Mouse (Mus musculus) liver, embryonic 14.5 days (tissue): ENCODE results near the gene Nrros. TPM values are rescaled to one million over a fixed set of nuclear protein-coding genes. Genes with fewer than 3 reads are reported as not detected.
A peak's percentile ranks its signal among the peaks of the same experiment; 100 is the strongest.

Experiments used
- ATAC-seq: fragments of 200-750 bp; cut with Nextera tagmentation; 2 replicates; pipeline ENCODE4 v1.8.0; 2017; ENCODE audit warnings: moderate number of reproducible peaks, mild to moderate bottlenecking, moderate library complexity; ENCODE audit not compliant: insufficient read depth
- DNase-seq, 3 experiments: peaks; one replicate each; pipeline ENCODE4 v3.0.0-alpha.2; 2012 to 2013; ENCODE audit warnings: low read depth in 3 of 3, low spot score in 3 of 3
- H3K27ac ChIP-seq: fragments of 300-500 bp; sonication (generic); 2 replicates; pipeline ENCODE4 v1.5.1; 2014; ENCODE audit warnings: moderate library complexity, mild to moderate bottlenecking, control low read depth, inconsistent platforms
- H3K27me3 ChIP-seq: fragments of 300-500 bp; sonication (generic); 2 replicates; pipeline ENCODE4 v1.6.1; 2014; ENCODE audit warnings: mild to moderate bottlenecking, low read length, moderate library complexity; ENCODE audit not compliant: control insufficient read depth, insufficient read depth
- H3K36me3 ChIP-seq: fragments of 300-500 bp; sonication (generic); replicated peaks from 2 replicates; pipeline ENCODE4 v1.6.1; 2014; ENCODE audit warnings: low read depth; ENCODE audit not compliant: control insufficient read depth, insufficient read depth
- H3K4me1 ChIP-seq, 2 experiments: fragments of 200-500 bp in 1 of 2; fragments of 300-500 bp in 1 of 2; sonication (generic) in 1 of 2; replicated peaks; 2 replicates each; pipeline ENCODE4 v1.6.1; 2012 to 2014; ENCODE audit warnings: antibody characterized with exemption in 1 of 2, inconsistent platforms in 1 of 2, low read length in 1 of 2; ENCODE audit not compliant: control insufficient read depth in 2 of 2, insufficient read depth in 2 of 2
- H3K4me2 ChIP-seq: fragments of 300-500 bp; sonication (generic); 2 replicates; pipeline ENCODE4 v1.6.1; 2014; ENCODE audit warnings: low read depth, mild to moderate bottlenecking, control low read depth, moderate library complexity
- H3K4me3 ChIP-seq, 2 experiments: fragments of 200-500 bp in 1 of 2; fragments of 300-500 bp in 1 of 2; sonication (generic) in 1 of 2; 2 replicates each; pipeline ENCODE4 v1.5.1; 2012 to 2014; ENCODE audit warnings: low read depth in 2 of 2, low read length in 2 of 2, mild to moderate bottlenecking in 2 of 2, control low read depth in 1 of 2, inconsistent platforms in 1 of 2, moderate library complexity in 1 of 2; ENCODE audit not compliant: insufficient read depth in 1 of 2
- H3K9ac ChIP-seq: fragments of 300-500 bp; sonication (generic); replicated peaks from 2 replicates; pipeline ENCODE4 v1.6.1; 2014; ENCODE audit warnings: mild to moderate bottlenecking, control low read depth, moderate library complexity
- H3K9me3 ChIP-seq: fragments of 300-500 bp; sonication (generic); 2 replicates; pipeline ENCODE4 v1.6.1; 2016; ENCODE audit warnings: low read length, mixed read lengths; ENCODE audit not compliant: control insufficient read depth
- CTCF ChIP-seq: IDR thresholded peaks from 2 replicates; pipeline ENCODE4 v1.5.1; 2016; ENCODE audit warnings: antibody characterized with exemption, low read depth, control low read depth
- EP300 ChIP-seq: IDR thresholded peaks from 2 replicates; pipeline ENCODE4 v1.6.1; 2016; ENCODE audit warnings: antibody characterized with exemption, low read depth
- WGBS: fragments of 180-500 bp; shearing (Covaris S2); extraction: QIAGEN DNeasy Blood & Tissue Kit; methylation state at CpG from one replicate; pipeline ENCODE4 v1.1.7; 2014; ENCODE audit not compliant: insufficient replicate concordance; 5-methylcytosine and 5-hydroxymethylcytosine counted together
- polyA plus RNA-seq, 2 experiments: library from polyadenylated mRNA; depleted of rRNA in 1 of 2; stranded (reverse) in 1 of 2; unstranded in 1 of 2; fragments of >200 nt; fragmentation: Nextera tagmentation in 1 of 2; extraction: Ambion mirVana in 1 of 2; gene quantifications; 2 replicates each; pipeline versions ENCODE4 v1.2.1 to v1.2.3; 2012 to 2014

Nrros gene
- polyA plus RNA-seq, 2 experiments = 11.6 to 18.9 TPM

GRCm38 (mm10) chr16:32125364-32125763 lies 40.0 kb downstream of the Nrros start:
- ATAC-seq (no peak), DNase-seq (no peak)
- Histone ChIP-seq H3K9me3 (no peaks in the 10 kb centered on the region), H3K4me1 (peaks cover 0 to 8% of the 10 kb centered on the region in 2 experiments; a peak in 2 of 4 replicates), H3K36me3 (no peaks in the 10 kb centered on the region), H3K4me3 (no peak overlapping the region), H3K27ac (no peak overlapping the region), H3K9ac (no peak overlapping the region), H3K4me2 (no peak overlapping the region), H3K27me3 (no peaks in the 10 kb centered on the region)
- 71% methylated on average over 3 of the region's 3 CpGs for WGBS
- TF ChIP-seq EP300 (no peak), CTCF (no peak)

DNA sequence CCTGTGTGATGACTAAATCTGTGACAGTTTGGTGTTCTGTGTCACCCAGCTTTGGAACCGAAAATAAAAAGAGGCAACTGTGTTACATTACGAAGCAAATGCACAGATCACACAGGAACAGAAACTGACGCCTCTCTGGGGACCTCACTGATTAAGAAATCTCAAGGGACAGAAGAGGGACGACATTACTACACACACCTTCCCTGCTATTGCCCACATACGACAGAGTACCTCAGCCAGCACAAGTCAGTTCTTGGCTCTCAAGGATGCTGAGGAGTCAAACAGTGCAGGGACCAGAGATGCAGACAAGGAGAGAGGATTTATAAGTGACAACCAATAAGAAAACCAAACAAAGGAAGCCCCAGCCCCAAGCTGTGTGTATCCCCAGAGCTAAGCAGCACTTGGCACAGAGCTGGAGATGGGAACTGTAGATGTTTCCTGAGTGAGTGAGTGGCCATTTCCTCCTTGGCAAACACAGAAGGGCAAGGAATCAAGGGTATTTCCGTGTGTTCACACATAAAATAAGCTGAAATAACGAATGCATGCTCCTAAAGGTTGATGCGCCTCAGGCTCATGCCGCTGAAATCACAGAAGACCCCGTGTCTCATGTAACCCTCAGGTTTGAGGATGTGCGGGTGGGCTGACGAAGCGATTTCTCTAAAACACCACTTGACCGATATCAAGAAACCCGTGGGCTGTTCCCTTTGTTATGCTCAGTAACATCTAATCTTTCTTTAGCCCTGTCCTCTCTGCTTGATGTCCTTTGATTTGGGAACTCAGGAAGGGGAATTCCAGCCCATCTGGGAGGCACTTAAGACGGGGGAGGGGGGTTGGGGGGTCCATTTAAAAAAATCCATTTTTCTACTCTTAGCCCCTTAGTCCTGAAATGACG lies 40.7 kb downstream of the Nrros start:
- TF ChIP-seq CTCF = no peak
- no peak for TF ChIP-seq EP300
- H3K27me3 ChIP-seq = no peaks in the 10 kb centered on the region
- H3K9ac ChIP-seq = no peak overlapping the region
- H3K4me2 ChIP-seq = no peak overlapping the region
- ATAC-seq = no peak
- H3K4me3 ChIP-seq = no peak overlapping the region
- H3K4me1 ChIP-seq = peaks cover 0 to 6% of the 10 kb centered on the region in 2 experiments; a peak in 2 of 4 replicates
- H3K9me3 ChIP-seq = no peaks in the 10 kb centered on the region
- H3K36me3 ChIP-seq = no peaks in the 10 kb centered on the region
- WGBS = 50% methylated on average over 17 of the region's 17 CpGs
- DNase-seq = no peak
- H3K27ac ChIP-seq = no peak overlapping the region

- Histone ChIP-seq H3K4me1 (peaks cover 0 to 2% of the 10 kb centered on the region in 2 experiments; a peak in 1 of 4 replicates), H3K9ac (no peak overlapping the region), H3K4me2 (no peak overlapping the region), H3K27me3 (no peaks in the 10 kb centered on the region), H3K27ac (no peak overlapping the region), H3K36me3 (no peaks in the 10 kb centered on the region), H3K4me3 (no peak overlapping the region), H3K9me3 (no peaks in the 10 kb centered on the region)
- TF ChIP-seq EP300 = no peak
- TF ChIP-seq CTCF = no peak
- WGBS = 68% methylated on average over 7 of the region's 7 CpGs
- no peak for ATAC-seq
- no peak for DNase-seq
Measured at GRCm38 (mm10) chr16:32124020-32124419, 41.4 kb downstream of the Nrros start.

DNA sequence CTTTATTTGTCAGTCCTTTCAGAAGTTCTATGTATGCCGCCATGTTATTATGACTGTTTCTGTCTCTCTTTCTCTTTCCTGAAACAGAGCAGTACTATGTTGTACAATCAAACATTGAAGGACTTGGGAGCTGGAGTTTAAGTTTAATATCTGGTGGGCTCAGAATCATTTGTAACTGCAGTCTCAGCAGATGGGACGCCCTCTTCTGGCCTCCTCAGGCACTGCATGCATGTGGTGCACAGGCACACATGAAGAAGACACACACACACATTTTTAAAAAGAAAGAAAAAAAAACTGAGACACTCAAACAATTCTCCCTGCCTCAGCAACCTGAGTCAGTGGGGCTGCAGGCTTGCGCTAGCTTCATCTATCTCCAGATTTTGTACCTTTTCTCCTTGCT lies 44.9 kb downstream of the Nrros start:
- WGBS = 65% methylated on average over 3 of the region's 3 CpGs

GRCm38 (mm10) chr16:32116186-32116585 lies 49.2 kb downstream of the Nrros start:
- Histone ChIP-seq H3K9me3 (no peaks in the 10 kb centered on the region), H3K27ac (no peak overlapping the region), H3K9ac (no peak overlapping the region), H3K27me3 (no peaks in the 10 kb centered on the region), H3K4me3 (no peak overlapping the region), H3K36me3 (no peaks in the 10 kb centered on the region), H3K4me1 (peaks cover 3 to 24% of the 10 kb centered on the region in 2 experiments; a peak in 2 of 4 replicates), H3K4me2 (no peak overlapping the region)
- 17% methylated on average over 5 of the region's 5 CpGs for WGBS
- no peak for DNase-seq
- no peak for TF ChIP-seq CTCF
- TF ChIP-seq EP300 = no peak
- ATAC-seq = 0 out of 2 replicates have a peak, but pooled peaks have one; percentile 27

More for the DNA sequence above, 44.9 kb downstream of the Nrros start:
- no peak overlapping the region for H3K4me3 ChIP-seq
- H3K4me2 ChIP-seq = no peak overlapping the region
- TF ChIP-seq CTCF (peak; percentile 39), EP300 (no peak)
- H3K27ac ChIP-seq = no peak overlapping the region
- ATAC-seq = no peak
- DNase-seq = no peak
- H3K27me3 ChIP-seq = no peaks in the 10 kb centered on the region
- no peaks in the 10 kb centered on the region for H3K36me3 ChIP-seq
- no peaks in the 10 kb centered on the region for H3K9me3 ChIP-seq
- H3K4me1 ChIP-seq = peaks cover 3 to 11% of the 10 kb centered on the region in 2 experiments; a peak in 2 of 4 replicates
- H3K9ac ChIP-seq = no peak overlapping the region
